Mouse (Mus musculus) kidney, postnatal 0 days (tissue): ENCODE measurements at regions not wholly inside any gene's neighbourhood (a gene's known extent, or its start where the extent isn't known, plus 50 kb on each side); places are given as distances from the start of the nearest gene placed in this dataset.

ENCODE experiments used
- ATAC-seq: fragments of 200-750 bp; cut with Nextera tagmentation; replicated peaks from 2 replicates; pipeline ENCODE4 v1.8.0; 2017; ENCODE audit warnings: low read depth, moderate number of reproducible peaks, moderate TSS enrichment, moderate library complexity; ENCODE audit not compliant: low FRiP score
- DNase-seq: peaks from one replicate; pipeline ENCODE4 v3.0.0-alpha.2; 2016; ENCODE audit warnings: low spot score
- H3K27ac ChIP-seq: fragments of 300-500 bp; sonication (generic); 2 replicates; pipeline ENCODE4 v1.5.1; 2014; ENCODE audit warnings: mild to moderate bottlenecking
- H3K27me3 ChIP-seq: fragments of 300-500 bp; sonication (generic); 2 replicates; pipeline ENCODE4 v1.6.1; 2014; ENCODE audit warnings: low read length, mixed read lengths; ENCODE audit not compliant: insufficient read depth
- H3K36me3 ChIP-seq: fragments of 300-500 bp; sonication (generic); 2 replicates; pipeline ENCODE4 v1.6.1; 2014; ENCODE audit warnings: low read length, mixed read lengths; ENCODE audit not compliant: insufficient read depth
- H3K4me1 ChIP-seq: fragments of 300-500 bp; sonication (generic); replicated peaks from 2 replicates; pipeline ENCODE4 v1.6.1; 2014; ENCODE audit warnings: antibody characterized with exemption, low read length, mixed read lengths; ENCODE audit not compliant: insufficient read depth
- H3K4me2 ChIP-seq: fragments of 300-500 bp; sonication (generic); 2 replicates; pipeline ENCODE4 v1.6.1; 2014; ENCODE audit warnings: mild to moderate bottlenecking, low read length, moderate library complexity, mixed read lengths
- H3K4me3 ChIP-seq: fragments of 300-500 bp; sonication (generic); replicated peaks from 2 replicates; pipeline ENCODE4 v1.5.1; 2014; ENCODE audit warnings: low read depth, low read length
- H3K9ac ChIP-seq: fragments of 300-500 bp; sonication (generic); 2 replicates; pipeline ENCODE4 v1.6.1; 2014; ENCODE audit warnings: low read depth, low read length
- H3K9me3 ChIP-seq: fragments of 300-500 bp; sonication (generic); replicated peaks from 2 replicates; pipeline ENCODE4 v1.6.1; 2016; ENCODE audit warnings: low read length, inconsistent platforms, mixed read lengths
- CTCF ChIP-seq: IDR thresholded peaks from 2 replicates; pipeline ENCODE4 v1.5.1; 2016; ENCODE audit warnings: antibody characterized with exemption, low read depth, mild to moderate bottlenecking, moderate library complexity
- WGBS: fragments of 180-500 bp; shearing (Covaris S2); extraction: QIAGEN DNeasy Blood & Tissue Kit; methylation state at CpG from one replicate; pipeline ENCODE4 v1.1.7; 2014; 5-methylcytosine and 5-hydroxymethylcytosine counted together

- Histone ChIP-seq H3K4me1 (no peaks in the 10 kb centered on the region), H3K4me2 (no peak overlapping the region), H3K27me3 (peaks cover 84% of the 10 kb centered on the region), H3K9me3 (no peaks in the 10 kb centered on the region), H3K27ac (no peak overlapping the region), H3K36me3 (no peaks in the 10 kb centered on the region), H3K4me3 (0 out of 2 replicates have a peak overlapping the region, but pooled peaks have one; percentile 4), H3K9ac (no peak overlapping the region)
- ATAC-seq (no peak), DNase-seq (no peak)
- TF ChIP-seq CTCF, result no peak
- under 1% methylated on average over 57 of the region's 58 CpGs for WGBS
Observed at GRCm38 (mm10) chr7:79543231-79544071, 74.0 kb downstream of the Rhcg start.

GRCm38 (mm10) chr7:79542379-79543015 is 75.0 kb downstream of the Rhcg start:
- ATAC-seq (no peak), DNase-seq (no peak)
- no peak for TF ChIP-seq CTCF
- H3K4me2 ChIP-seq, result no peak overlapping the region
- H3K9me3 ChIP-seq, result no peaks in the 10 kb centered on the region
- peaks cover 87% of the 10 kb centered on the region for H3K27me3 ChIP-seq
- no peaks in the 10 kb centered on the region for H3K4me1 ChIP-seq
- H3K9ac ChIP-seq, result no peak overlapping the region
- no peaks in the 10 kb centered on the region for H3K36me3 ChIP-seq
- no peak overlapping the region for H3K4me3 ChIP-seq
- WGBS, result 1% methylated on average over 23 of the region's 23 CpGs
- no peak overlapping the region for H3K27ac ChIP-seq

GRCm38 (mm10) chr7:79540246-79540645 is 74.1 kb upstream of the Polg start:
- Histone ChIP-seq H3K4me3 (no peak overlapping the region), H3K9me3 (no peaks in the 10 kb centered on the region), H3K9ac (no peak overlapping the region), H3K27ac (no peak overlapping the region), H3K4me2 (no peak overlapping the region), H3K4me1 (peaks cover 11% of the 10 kb centered on the region; the same call in 1 of the 2 replicates), H3K36me3 (no peaks in the 10 kb centered on the region), H3K27me3 (peaks cover 87% of the 10 kb centered on the region)
- no peak for TF ChIP-seq CTCF
- ATAC-seq (no peak), DNase-seq (no peak)
- WGBS, result 13% methylated on average over 2 of the region's 2 CpGs

GRCm38 (mm10) chr7:79539426-79539825 is 73.3 kb upstream of the Polg start:
- no peak for ATAC-seq
- H3K27me3 ChIP-seq, result peaks cover 88% of the 10 kb centered on the region

GRCm38 (mm10) chr7:79536157-79536641 is 70.0 kb upstream of the Polg start:
- H3K4me3 ChIP-seq, result peak overlapping the region; percentile 38

More at GRCm38 (mm10) chr7:79539426-79539825, 73.3 kb upstream of the Polg start:
- DNase-seq, result no peak
- no peak for TF ChIP-seq CTCF
- WGBS, result 3% methylated on average over 3 of the region's 3 CpGs
- H3K4me2 ChIP-seq, result no peak overlapping the region
- no peaks in the 10 kb centered on the region for H3K9me3 ChIP-seq
- no peaks in the 10 kb centered on the region for H3K36me3 ChIP-seq
- H3K27ac ChIP-seq, result no peak overlapping the region
- H3K4me3 ChIP-seq, result no peak overlapping the region
- no peak overlapping the region for H3K9ac ChIP-seq
- H3K4me1 ChIP-seq, result peaks cover 12% of the 10 kb centered on the region; the same call in 1 of the 2 replicates

GRCm38 (mm10) chr7:79535251-79536111 is 69.3 kb upstream of the Polg start:
- H3K27me3 ChIP-seq, result peaks cover 89% of the 10 kb centered on the region
- no peak for TF ChIP-seq CTCF
- DNase-seq (no peak), ATAC-seq (no peak)
- H3K9me3 ChIP-seq, result no peaks in the 10 kb centered on the region
- under 1% methylated on average over 60 of the region's 66 CpGs for WGBS
- H3K27ac ChIP-seq, result no peak overlapping the region
- no peaks in the 10 kb centered on the region for H3K36me3 ChIP-seq
- H3K4me2 ChIP-seq, result peak overlapping the region; percentile 55
- peaks cover 12% of the 10 kb centered on the region; the same call in 1 of the 2 replicates for H3K4me1 ChIP-seq
- no peak overlapping the region for H3K9ac ChIP-seq
- H3K4me3 ChIP-seq, result peak overlapping the region; percentile 38

More at GRCm38 (mm10) chr7:79536157-79536641, 70.0 kb upstream of the Polg start:
- TF ChIP-seq CTCF, result peak; percentile 26; the same call in 1 of the 2 replicates
- H3K9me3 ChIP-seq, result no peaks in the 10 kb centered on the region
- peak overlapping the region; percentile 55 for H3K4me2 ChIP-seq
- H3K4me1 ChIP-seq, result peaks cover 12% of the 10 kb centered on the region; the same call in 1 of the 2 replicates
- H3K36me3 ChIP-seq, result no peaks in the 10 kb centered on the region
- ATAC-seq (no peak), DNase-seq (no peak)
- WGBS, result 2% methylated on average over 27 of the region's 27 CpGs
- H3K27me3 ChIP-seq, result peaks cover 94% of the 10 kb centered on the region
- no peak overlapping the region for H3K27ac ChIP-seq
- no peak overlapping the region for H3K9ac ChIP-seq
